In genomic region chr16:73483214-73483856, GRCm38 (mm10) we compare ENCODE assay signal across 13 mouse cellular contexts.
"Had no signal": no experiment of that assay in that cellular context is flagged by ENCODE, and none has a peak within 500 bp of the region (broad histone marks: within the 10 kb centered on the region; RNA-seq: fewer than 3 reads in every experiment).

No protein-coding gene starts in this region.

- H3K4me3 ChIP-seq: liver, embryonic 15.5 days; midbrain, embryonic 13.5 days; neural tube, embryonic 15.5 days had no signal

- DNase-seq: kidney, postnatal 25 days; layer of hippocampus, adult 9-11 months; layer of hippocampus, postnatal 36 days; left cerebral cortex, postnatal 4 days; lung, adult 2 months; lung, postnatal 36 days; right cerebral cortex, postnatal 4 days; spleen, adult 18-20 months; thymus, adult 2 months; thymus, postnatal 25 days had no signal

- H3K27ac ChIP-seq: liver, embryonic 15.5 days; midbrain, embryonic 13.5 days; neural tube, embryonic 15.5 days had no signal

- H3K4me1 ChIP-seq: liver, embryonic 15.5 days; midbrain, embryonic 13.5 days; neural tube, embryonic 15.5 days had no signal
